Mouse (Mus musculus): ENCODE data around the gene Tspan1.

GRCm38 (mm10) chr4:116122762-116123161 lies 44.6 kb downstream of the Tspan1 start:
- TF ChIP-seq CTCF (IDR thresholded peaks at IDR 0.05; ENCODE audit: control insufficient read depth, insufficient read depth, low read length) (no peak), POLR2A (IDR thresholded peaks at IDR 0.05; ENCODE audit: borderline replicate concordance, control insufficient read depth, low read depth, low read length) (no peak)

All from bone marrow, adult 2 months (tissue).